Mouse (Mus musculus): Measurements from ENCODE around the gene Batf.
A peak's percentile ranks its signal among the peaks of the same experiment; 100 is the strongest.

Batf gene

GRCm38 (mm10) chr12:85726729-85727397, 40.4 kb downstream of the Batf start:
- DNase-seq (ENCODE audit: low read depth) = no peak

- no peak for DNase-seq (ENCODE audit: low read depth)
Observed at GRCm38 (mm10) chr12:85728181-85728580, 41.7 kb downstream of the Batf start.

DNA sequence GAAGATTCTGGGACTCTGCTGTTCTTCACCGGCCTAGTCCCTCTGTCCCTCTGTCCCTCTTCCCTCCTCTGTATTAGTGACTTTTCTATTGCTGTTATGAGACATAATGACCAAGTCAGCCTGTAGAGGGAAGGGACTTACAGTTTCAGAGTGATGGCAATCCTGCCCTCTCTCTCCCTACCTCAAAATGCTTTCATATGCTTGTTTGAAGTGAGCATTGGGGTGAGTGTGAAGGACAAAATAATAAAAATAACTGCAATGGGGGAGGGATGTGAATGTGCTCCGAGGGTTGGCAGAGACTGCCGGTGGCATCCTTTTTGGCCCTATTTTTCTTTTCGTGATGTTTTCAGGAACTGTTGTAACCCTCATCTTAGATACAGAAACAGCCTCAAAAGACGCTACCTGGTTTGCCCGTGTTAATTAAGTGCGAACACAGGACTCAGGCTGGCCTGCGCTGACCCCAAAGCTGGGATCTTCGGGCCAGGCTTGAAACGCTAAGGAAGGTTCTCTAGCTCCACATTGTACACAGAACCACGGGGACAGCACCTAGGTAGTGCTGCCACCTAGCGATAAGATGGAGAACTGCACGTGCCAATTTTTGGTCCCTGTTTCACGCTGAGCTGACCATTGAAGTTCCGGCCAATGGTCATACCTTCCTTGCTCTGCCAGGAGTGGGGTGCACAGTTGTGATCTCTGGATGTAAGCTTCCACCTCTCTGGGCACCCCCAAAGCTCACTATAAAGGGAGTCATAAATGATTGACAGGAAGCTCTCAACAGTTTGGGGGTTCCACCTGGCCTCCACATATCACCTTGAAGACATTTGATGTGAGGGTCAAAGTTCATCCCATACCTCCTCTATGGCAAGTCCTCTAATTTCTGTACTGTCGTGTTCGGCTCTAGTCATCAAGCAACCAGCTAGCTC, 42.8 kb downstream of the Batf start:
- peak; percentile 81 for DNase-seq (ENCODE audit: low read depth)

DNA sequence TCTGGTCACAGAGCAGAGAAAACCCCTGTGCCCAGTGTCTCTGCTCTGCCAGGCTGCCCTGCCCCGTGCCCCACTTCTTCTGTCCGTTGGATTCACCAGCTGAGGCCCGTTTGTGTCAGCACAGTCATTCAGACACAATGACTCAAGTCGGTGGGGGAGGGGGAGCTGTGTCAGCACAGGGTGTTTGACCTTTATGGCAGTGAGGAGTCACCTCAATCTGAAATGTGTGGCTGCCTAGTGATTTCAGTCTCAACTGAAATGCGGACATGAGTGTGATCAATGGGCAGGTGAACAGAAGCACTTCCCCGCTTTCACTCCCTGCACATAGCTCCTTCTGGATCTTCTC, 43.4 kb downstream of the Batf start:
- DNase-seq (ENCODE audit: low read depth) = peak; percentile 78

DNA sequence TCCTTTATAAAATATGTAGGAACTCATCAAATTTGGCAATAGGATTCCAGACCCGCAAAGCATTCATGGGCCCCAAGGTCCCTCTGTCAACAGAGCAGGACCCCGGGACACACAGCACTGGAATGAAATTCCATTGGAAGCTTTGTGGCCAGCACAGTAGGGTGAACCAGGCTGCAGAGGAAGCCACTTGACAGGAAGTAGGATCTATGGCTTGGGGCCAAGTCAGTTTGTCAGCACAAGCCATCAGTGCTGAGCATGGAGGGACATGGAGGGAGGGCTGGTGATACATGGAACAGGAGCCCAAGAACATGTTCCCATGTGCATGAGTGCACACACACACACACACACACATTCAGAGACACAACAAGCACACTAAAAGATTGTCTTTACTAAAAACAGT, 49.7 kb downstream of the Batf start:
- DNase-seq (ENCODE audit: low read depth) = no peak

GRCm38 (mm10) chr12:85736960-85737359, 50.5 kb downstream of the Batf start:
- DNase-seq (ENCODE audit: low read depth) = no peak

- peak; percentile 71 for DNase-seq (ENCODE audit: low read depth)
Observed at GRCm38 (mm10) chr12:85745827-85746695, 59.6 kb downstream of the Batf start, which contains the start of gene Flvcr2. Gene Flvcr2, plus strand, starts transcription at chr12:85746539.

- no peak for DNase-seq (ENCODE audit: low read depth)
Observed at GRCm38 (mm10) chr12:85746696-85747219, 60.3 kb downstream of the Batf start.

DNA sequence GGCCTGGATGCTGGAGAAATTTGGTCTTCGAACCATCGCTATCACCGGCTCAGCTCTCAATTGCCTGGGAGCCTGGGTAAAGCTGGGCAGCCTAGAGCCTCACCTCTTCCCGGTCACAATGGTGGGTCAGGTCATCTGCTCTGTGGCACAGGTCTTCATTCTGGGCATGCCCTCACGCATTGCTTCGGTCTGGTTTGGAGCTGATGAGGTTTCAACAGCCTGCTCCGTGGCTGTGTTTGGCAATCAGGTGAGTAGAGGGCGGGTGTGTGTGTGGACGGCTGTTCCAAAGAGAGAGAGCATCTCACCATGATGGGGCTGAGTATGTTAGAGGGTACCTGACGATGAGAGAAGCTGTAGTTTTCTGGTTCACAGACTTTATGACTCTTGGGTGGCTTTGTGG, 60.9 kb downstream of the Batf start:
- DNase-seq (ENCODE audit: low read depth) = no peak

DNA sequence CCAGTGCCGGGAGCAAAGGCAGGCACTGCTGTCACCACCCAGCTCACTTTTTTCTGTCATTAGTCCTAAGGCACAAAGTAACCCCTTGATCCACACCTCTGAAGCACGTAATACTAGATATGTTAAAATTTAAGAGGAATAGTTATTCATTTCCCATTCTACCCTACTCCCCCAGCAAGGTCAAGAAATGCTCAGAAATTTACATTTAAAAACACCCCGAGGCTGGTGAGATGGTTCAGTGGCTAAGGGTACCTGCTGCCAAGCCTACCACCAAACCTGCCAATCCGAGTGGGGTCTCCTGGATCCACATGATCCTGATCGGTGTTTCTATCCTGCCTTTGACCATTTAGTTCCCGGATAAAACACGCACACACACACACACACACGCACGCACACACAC, 63.4 kb downstream of the Batf start:
- no peak for DNase-seq (ENCODE audit: low read depth)

- DNase-seq (ENCODE audit: low read depth) = no peak
Observed at GRCm38 (mm10) chr12:85752116-85752515, 65.6 kb downstream of the Batf start.

DNA sequence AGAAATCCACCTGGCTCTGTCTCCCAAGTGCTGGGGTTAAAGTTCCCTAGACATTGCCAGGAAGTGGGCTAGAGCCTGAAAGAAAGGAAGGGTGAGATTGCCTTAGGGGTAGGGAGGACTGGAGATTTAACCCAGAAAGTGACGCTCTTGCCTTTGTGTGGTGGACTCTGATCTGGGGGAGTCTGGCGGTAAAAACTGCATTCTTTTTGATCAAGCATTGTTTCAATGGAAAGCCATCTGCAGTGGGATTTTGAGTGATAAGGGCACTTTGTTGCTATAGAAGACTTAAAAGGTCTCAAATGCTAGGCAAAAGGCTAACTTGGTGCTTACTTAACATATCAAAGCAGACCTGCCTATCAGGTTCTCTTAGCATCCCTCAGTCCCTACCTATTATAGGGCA, 66.8 kb downstream of the Batf start:
- no peak for DNase-seq (ENCODE audit: low read depth)

DNA sequence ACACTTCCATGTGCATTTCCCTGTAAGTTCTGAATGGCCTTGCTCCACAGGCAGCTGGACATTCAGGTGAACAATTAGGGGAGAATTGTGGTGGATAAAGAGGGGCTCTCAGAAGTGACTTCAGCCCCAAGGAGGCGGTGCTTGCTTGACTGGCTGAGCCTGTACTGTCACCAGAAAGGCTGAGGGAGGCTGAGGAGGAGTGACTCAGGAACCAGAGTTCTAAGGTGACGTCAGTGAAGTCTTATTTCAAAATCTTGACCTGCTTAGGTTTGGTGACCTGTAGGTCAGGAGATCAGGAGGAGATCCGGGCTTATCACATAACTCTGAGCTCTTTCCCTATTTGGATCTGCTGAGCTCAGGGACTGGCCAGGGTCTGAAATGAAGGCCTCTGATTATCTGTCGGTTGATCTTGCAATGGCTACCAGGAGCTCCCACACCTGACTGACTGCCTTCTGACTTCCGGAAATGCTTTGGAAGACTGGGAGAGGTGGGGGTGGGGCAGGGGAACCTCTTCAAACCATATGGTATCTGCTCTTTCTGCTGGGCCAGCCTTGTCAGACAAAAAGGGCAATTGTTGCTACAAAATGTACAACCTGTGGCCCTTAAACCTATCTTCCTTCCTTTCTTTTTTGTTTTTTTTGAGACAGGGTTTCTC, 68.3 kb downstream of the Batf start:
- no peak for DNase-seq (ENCODE audit: low read depth)

- DNase-seq (ENCODE audit: low read depth) = no peak
Observed at GRCm38 (mm10) chr12:85756455-85756854, 70.0 kb downstream of the Batf start.

GRCm38 (mm10) chr12:85757074-85757473, 70.6 kb downstream of the Batf start:
- DNase-seq (ENCODE audit: low read depth) = no peak
